Mouse (Mus musculus) intestine, embryonic 14.5 days (tissue): ENCODE results near the gene Sept7. TPM values are rescaled to one million over a fixed set of nuclear protein-coding genes. Genes with fewer than 3 reads are reported as not detected.

Experiments
- ATAC-seq: fragments of 200-750 bp; cut with Nextera tagmentation; replicated peaks from 2 replicates; pipeline ENCODE4 v1.8.0; 2017; ENCODE audit warnings: low read depth, moderate number of reproducible peaks, moderate TSS enrichment, moderate library complexity; ENCODE audit not compliant: low FRiP score, low TSS enrichment
- DNase-seq: peaks from one replicate; pipeline ENCODE4 v3.0.0-alpha.2; 2018; ENCODE audit warnings: low spot score
- H3K27ac ChIP-seq: fragments of 300-500 bp; sonication (generic); 2 replicates; pipeline ENCODE4 v1.5.1; 2014; ENCODE audit warnings: low read depth, mild to moderate bottlenecking, control low read depth
- H3K27me3 ChIP-seq: fragments of 300-500 bp; sonication (generic); replicated peaks from 2 replicates; pipeline ENCODE4 v1.6.1; 2014; ENCODE audit warnings: low read length, control low read depth; ENCODE audit not compliant: control insufficient read depth, insufficient read depth
- H3K36me3 ChIP-seq: fragments of 300-500 bp; sonication (generic); 2 replicates; pipeline ENCODE4 v1.6.1; 2014; ENCODE audit warnings: low read length, control low read depth; ENCODE audit not compliant: control insufficient read depth, insufficient read depth
- H3K4me1 ChIP-seq: fragments of 300-500 bp; sonication (generic); replicated peaks from 2 replicates; pipeline ENCODE4 v1.6.1; 2014; ENCODE audit warnings: low read length, control low read depth, mixed read lengths; ENCODE audit not compliant: control insufficient read depth, insufficient read depth
- H3K4me2 ChIP-seq: fragments of 300-500 bp; sonication (generic); 2 replicates; pipeline ENCODE4 v1.6.1; 2014; ENCODE audit warnings: low read length
- H3K4me3 ChIP-seq: fragments of 300-500 bp; sonication (generic); 2 replicates; pipeline ENCODE4 v1.5.1; 2014; ENCODE audit warnings: low read depth, low read length, control low read depth, mixed read lengths
- H3K9ac ChIP-seq: fragments of 300-500 bp; sonication (generic); 2 replicates; pipeline ENCODE4 v1.6.1; 2014; ENCODE audit warnings: mild to moderate bottlenecking, low read length
- H3K9me3 ChIP-seq: fragments of 300-500 bp; sonication (generic); 2 replicates; pipeline ENCODE4 v1.6.1; 2016; ENCODE audit warnings: low read length, control low read depth; ENCODE audit not compliant: control insufficient read depth
- WGBS: fragments of 180-500 bp; shearing (Covaris S2); extraction: QIAGEN DNeasy Blood & Tissue Kit; methylation state at CpG from one replicate; pipeline ENCODE4 v1.1.7; 2014; 5-methylcytosine and 5-hydroxymethylcytosine counted together
- polyA plus RNA-seq: library from polyadenylated mRNA; unstranded; fragments of >200 nt; fragmentation: Nextera tagmentation; extraction: Ambion mirVana; gene quantifications from 2 replicates; pipeline ENCODE4 v1.2.1, GENCODE M21; 2014

Sept7 gene
- polyA plus RNA-seq, 1 experiment from 2014 or later: 233 TPM

DNA sequence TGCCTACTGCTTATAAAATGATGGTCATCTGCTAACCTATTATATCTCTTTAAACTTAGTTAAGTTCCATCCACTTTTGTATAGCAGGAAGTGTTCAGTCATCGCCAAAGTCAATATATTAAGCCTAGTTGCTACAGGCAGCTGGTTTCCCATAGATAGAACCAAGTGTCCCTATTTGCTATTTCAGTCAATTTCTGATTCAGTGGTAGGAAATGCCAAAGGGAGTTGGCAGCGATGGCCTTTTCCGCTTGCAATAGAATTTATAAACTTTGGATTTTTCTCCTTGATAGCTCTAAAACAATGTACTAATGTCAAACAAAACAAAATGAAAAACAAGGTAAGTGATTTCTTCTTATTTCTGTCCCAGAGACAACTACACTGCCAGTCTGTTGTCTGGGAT, 5.7 kb upstream of the Sept7 start:
- ATAC-seq: no peak
- Histone ChIP-seq H3K27me3 (no peaks in the 10 kb centered on the region), H3K4me3 (no peak overlapping the region), H3K27ac (no peak overlapping the region), H3K4me1 (peaks cover 2% of the 10 kb centered on the region; the same call in 1 of the 2 replicates), H3K9me3 (no peaks in the 10 kb centered on the region), H3K9ac (no peak overlapping the region), H3K4me2 (no peak overlapping the region), H3K36me3 (peaks cover 4% of the 10 kb centered on the region; the same call in 1 of the 2 replicates)
- WGBS: 92% methylated on average over 3 of the region's 3 CpGs
- DNase-seq: no peak

DNA sequence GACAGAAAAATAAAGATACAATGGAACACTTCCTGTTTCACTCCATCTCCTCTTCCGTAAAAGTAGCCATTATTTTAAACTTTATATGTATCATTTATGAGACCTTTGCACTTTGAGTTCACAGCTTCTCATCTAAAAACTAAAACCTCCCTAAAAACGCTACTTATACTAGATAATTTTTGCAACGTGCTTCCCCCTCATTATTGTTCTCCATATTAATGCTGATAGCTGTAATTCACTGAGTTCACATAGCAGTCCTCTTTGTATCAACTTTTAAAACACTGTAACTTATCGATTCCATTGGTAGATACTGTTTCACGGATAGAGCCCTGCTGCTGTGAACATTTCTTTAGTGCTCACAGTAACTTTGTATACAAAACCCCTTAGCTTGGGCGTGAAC, 1.1 kb upstream of the Sept7 start:
- Histone ChIP-seq H3K4me1 (peaks cover 13% of the 10 kb centered on the region; the same call in 1 of the 2 replicates), H3K27me3 (no peaks in the 10 kb centered on the region), H3K36me3 (peaks cover 4% of the 10 kb centered on the region; the same call in 1 of the 2 replicates), H3K27ac (peak overlapping the region; percentile 99), H3K4me2 (peak overlapping the region; percentile 84), H3K9me3 (no peaks in the 10 kb centered on the region), H3K4me3 (peak overlapping the region; percentile 98), H3K9ac (peak overlapping the region; percentile 97)
- ATAC-seq (no peak), DNase-seq (no peak)
- WGBS: 5% methylated on average over 6 of the region's 6 CpGs

DNA sequence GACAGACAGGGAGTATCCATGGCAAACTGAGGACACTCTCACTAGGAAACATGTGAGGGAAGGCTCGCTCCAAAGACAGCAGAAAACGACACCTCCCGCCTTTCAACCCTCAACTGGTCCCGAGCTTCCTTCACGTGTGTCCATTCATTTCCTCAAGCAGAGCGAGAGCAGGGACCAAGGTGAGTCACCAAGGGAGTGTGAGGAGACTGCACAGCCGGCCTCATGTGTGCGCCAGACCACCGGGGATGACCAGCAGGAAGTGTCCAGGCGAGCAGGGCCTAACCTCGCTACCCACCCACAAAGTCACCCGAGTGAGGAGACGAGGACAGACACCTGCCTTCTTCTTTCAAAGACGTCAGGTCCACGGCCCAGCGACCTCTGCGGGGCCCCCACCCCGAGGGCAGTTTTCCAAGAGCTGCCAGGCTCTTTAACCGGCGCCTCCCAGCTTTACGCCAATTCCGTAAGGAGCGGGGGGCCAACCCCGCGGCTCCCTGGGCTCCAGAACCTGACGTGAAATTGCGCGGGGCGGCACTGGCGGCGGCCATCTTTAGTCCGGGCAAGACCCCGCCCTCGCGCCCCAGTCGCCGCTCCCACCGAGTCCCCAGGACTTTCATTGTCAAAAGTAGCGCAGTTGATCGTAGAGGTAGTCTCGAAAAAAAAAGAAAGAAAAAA, 492 bp upstream of the Sept7 start:
- Histone ChIP-seq H3K36me3 (peaks cover 4% of the 10 kb centered on the region; the same call in 1 of the 2 replicates), H3K4me1 (peaks cover 13% of the 10 kb centered on the region; the same call in 1 of the 2 replicates), H3K27me3 (no peaks in the 10 kb centered on the region), H3K27ac (peak overlapping the region; percentile 99), H3K4me2 (peak overlapping the region; percentile 84), H3K4me3 (peak overlapping the region; percentile 98), H3K9ac (peak overlapping the region; percentile 97), H3K9me3 (no peaks in the 10 kb centered on the region)
- peak; percentile 98 for DNase-seq
- WGBS: under 1% methylated on average over 41 of the region's 41 CpGs
- peak; percentile 93 for ATAC-seq

DNA sequence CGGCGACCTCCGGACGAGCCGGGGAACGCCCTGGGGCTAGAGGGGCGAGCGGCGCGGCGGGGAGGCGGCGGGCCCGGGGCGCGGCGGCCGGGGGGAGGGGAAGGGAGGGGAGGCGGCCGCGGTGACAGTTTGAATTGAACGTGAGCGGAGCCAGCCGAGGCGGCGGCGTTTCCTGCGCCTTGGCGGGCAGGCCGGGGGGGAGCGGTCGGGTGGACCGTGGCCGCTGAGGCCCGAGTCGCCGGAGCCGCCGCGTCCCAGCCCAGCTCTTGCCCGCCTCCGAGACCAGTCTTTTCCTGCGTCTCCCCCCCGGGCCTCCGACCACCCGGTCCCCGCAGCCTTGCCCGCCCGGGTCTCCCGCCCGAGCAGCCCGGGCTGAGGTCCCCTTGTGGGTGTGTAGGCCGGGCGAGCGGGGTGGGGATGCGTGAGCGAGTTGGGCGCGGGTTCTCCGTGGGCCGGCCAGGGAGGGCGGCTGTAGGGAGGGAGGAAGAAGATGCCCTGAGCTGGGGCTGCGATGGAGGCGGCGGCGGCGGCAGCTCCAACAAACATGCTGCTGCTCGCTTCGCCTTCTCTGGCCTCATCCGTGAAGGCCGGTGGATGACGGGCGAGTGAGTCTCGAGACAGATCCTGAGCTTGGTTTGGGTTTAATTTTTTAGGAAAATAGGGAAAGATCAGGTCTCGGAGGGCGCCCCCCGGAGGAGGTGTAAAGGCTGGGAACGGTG, 679 bp downstream of the Sept7 start:
- no peaks in the 10 kb centered on the region for H3K36me3 ChIP-seq
- H3K27ac ChIP-seq: peak overlapping the region; percentile 99
- under 1% methylated on average over 53 of the region's 78 CpGs for WGBS
- H3K27me3 ChIP-seq: no peaks in the 10 kb centered on the region
- H3K4me1 ChIP-seq: peaks cover 13% of the 10 kb centered on the region; the same call in 1 of the 2 replicates
- peak overlapping the region; percentile 97 for H3K9ac ChIP-seq
- ATAC-seq (no peak; the same call in 1 of the 2 replicates), DNase-seq (peak; percentile 84)
- no peaks in the 10 kb centered on the region for H3K9me3 ChIP-seq
- H3K4me2 ChIP-seq: peak overlapping the region; percentile 65
- peak overlapping the region; percentile 98 for H3K4me3 ChIP-seq

DNA sequence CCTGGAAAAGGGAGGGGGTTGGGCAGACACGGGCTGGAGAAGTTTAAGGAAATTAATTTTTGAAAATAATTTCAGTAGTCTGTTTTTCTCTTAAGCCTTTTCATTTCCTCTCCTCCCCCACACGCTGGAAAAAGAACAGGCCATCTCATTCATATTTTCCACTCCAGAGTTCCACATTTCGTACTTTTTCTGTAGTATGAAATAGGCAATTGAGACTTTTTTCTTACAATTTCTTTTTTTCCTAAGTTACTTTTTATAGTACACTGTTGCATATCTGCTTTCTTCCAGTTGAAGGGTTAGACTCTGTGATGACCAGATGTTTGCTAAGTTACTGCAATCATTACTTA, 1.2 kb downstream of the Sept7 start:
- H3K9me3 ChIP-seq: no peaks in the 10 kb centered on the region
- peak overlapping the region; percentile 65 for H3K4me2 ChIP-seq
- ATAC-seq: no peak
- peak overlapping the region; percentile 98 for H3K4me3 ChIP-seq
- H3K4me1 ChIP-seq: peaks cover 13% of the 10 kb centered on the region; the same call in 1 of the 2 replicates
- no peaks in the 10 kb centered on the region for H3K36me3 ChIP-seq
- H3K27me3 ChIP-seq: no peaks in the 10 kb centered on the region
- peak overlapping the region; percentile 99 for H3K27ac ChIP-seq
- WGBS: 0% methylated on average over 3 of the region's 3 CpGs
- DNase-seq: no peak
- H3K9ac ChIP-seq: peak overlapping the region; percentile 97

DNA sequence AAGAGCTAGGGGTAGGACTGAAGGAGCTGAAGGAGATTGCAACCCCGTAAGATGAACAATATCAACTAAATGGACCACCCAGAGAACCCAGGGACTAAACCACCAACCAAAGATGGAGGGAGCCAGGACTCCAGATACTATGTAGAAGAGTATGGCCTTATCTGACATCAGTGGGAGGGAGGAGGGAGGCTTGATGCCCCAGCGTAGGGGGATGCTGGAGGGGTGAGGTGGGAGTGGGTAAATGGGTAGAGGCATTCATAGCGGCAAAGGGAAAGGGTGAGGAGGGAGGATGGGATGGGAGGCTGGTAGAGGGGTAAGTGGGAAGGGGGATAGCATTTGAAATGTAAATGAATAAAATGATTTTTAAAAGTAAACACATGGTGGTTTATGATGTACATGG, 8.2 kb downstream of the Sept7 start:
- 85% methylated on average over 3 of the region's 3 CpGs for whole genome bisulfite sequencing
- Histone ChIP-seq H3K9me3 (no peaks in the 10 kb centered on the region), H3K9ac (no peak overlapping the region), H3K27me3 (no peaks in the 10 kb centered on the region), H3K36me3 (peaks cover 3% of the 10 kb centered on the region), H3K4me3 (no peak overlapping the region), H3K4me1 (no peaks in the 10 kb centered on the region), H3K4me2 (no peak overlapping the region), H3K27ac (no peak overlapping the region)
- DNase-seq (no peak), ATAC-seq (no peak)

DNA sequence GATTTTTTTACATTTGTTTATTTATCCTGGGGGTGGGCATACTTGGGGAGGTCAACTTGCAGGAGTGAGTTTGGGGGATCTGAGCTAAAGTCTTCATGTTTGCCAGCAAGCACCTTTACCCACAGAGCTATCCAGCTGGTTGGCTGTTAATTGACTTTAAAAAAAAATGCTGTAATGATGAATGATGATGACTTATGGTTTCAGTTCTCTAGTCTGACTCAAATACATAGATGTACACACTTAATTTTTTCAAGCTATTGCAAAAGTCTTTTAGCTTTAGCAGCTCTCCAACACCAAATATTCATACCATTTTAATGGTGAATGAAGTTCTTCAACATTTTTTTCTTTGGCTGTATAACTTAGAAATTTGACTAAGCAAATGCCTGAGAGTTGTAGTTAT, 8.7 kb downstream of the Sept7 start:
- no peak overlapping the region for H3K27ac ChIP-seq
- no peak overlapping the region for H3K9ac ChIP-seq

DNA sequence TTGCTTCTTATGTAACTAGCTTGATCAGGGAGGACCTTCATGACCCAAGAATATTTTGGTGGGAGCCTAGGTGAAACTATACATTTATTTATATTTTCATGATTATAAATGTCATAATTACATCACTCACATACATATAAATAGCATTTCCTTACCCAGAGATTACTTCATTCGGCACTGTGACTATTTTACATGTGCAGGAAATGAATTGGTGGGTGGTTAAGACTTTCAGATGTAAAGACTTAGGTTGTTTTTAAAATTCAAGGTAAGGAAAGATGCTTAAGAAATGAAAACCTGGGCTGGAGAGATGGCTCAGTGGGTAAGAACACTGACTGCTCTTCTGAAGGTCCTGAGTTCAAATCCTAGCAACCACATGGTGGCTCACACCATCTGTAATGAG, 9.8 kb downstream of the Sept7 start:
- Histone ChIP-seq H3K9ac (no peak overlapping the region), H3K4me1 (no peaks in the 10 kb centered on the region), H3K9me3 (no peaks in the 10 kb centered on the region), H3K27me3 (no peaks in the 10 kb centered on the region), H3K4me2 (no peak overlapping the region), H3K36me3 (peaks cover 19% of the 10 kb centered on the region), H3K27ac (no peak overlapping the region), H3K4me3 (no peak overlapping the region)
- no peak for DNase-seq
- WGBS: 79% methylated on average over 1 of the region's 1 CpGs
- no peak for ATAC-seq

More for the DNA sequence above, 8.7 kb downstream of the Sept7 start:
- H3K4me2 ChIP-seq: no peak overlapping the region
- no peaks in the 10 kb centered on the region for H3K9me3 ChIP-seq
- H3K4me3 ChIP-seq: no peak overlapping the region
- H3K36me3 ChIP-seq: peaks cover 9% of the 10 kb centered on the region
- H3K27me3 ChIP-seq: no peaks in the 10 kb centered on the region
- ATAC-seq (no peak), DNase-seq (no peak)
- no peaks in the 10 kb centered on the region for H3K4me1 ChIP-seq
